Mouse (Mus musculus) heart, embryonic 10.5 days (tissue): ENCODE measurements around the gene Lsamp. TPM values are rescaled to one million over a fixed set of nuclear protein-coding genes. Genes with fewer than 3 reads are reported as not detected.

Source experiments
- DNase-seq: peaks from one replicate; pipeline ENCODE4 v3.0.0-alpha.2; 2017; ENCODE audit warnings: low spot score
- H3K27ac ChIP-seq: fragments of 300-500 bp; sonication (generic); 2 replicates; pipeline ENCODE4 v1.5.1; 2016; ENCODE audit warnings: mild to moderate bottlenecking
- H3K27me3 ChIP-seq: fragments of 300-500 bp; sonication (generic); 2 replicates; pipeline ENCODE4 v1.6.1; 2016; ENCODE audit warnings: mild to moderate bottlenecking; ENCODE audit not compliant: poor library complexity, insufficient read depth, severe bottlenecking
- H3K36me3 ChIP-seq: fragments of 300-500 bp; sonication (generic); 2 replicates; pipeline ENCODE4 v1.6.1; 2016; ENCODE audit warnings: mild to moderate bottlenecking, moderate library complexity
- H3K4me1 ChIP-seq: fragments of 300-500 bp; sonication (generic); 2 replicates; pipeline ENCODE4 v1.6.1; 2016; ENCODE audit warnings: mild to moderate bottlenecking
- H3K4me3 ChIP-seq: fragments of 300-500 bp; sonication (generic); 2 replicates; pipeline ENCODE4 v1.5.1; 2016; ENCODE audit warnings: mild to moderate bottlenecking, moderate library complexity
- H3K9me3 ChIP-seq: fragments of 300-500 bp; sonication (generic); 2 replicates; pipeline ENCODE4 v1.6.1; 2016; ENCODE audit warnings: mild to moderate bottlenecking, moderate library complexity
- WGBS: fragments of 180-500 bp; shearing (Covaris S2); methylation state at CpG from one replicate; pipeline ENCODE4 v1.1.7; 2016; 5-methylcytosine and 5-hydroxymethylcytosine counted together
- polyA plus RNA-seq: library from polyadenylated mRNA; unstranded; fragments of >200 nt; fragmentation: Nextera tagmentation; extraction: Ambion mirVana; gene quantifications from 2 replicates; pipeline ENCODE4 v1.2.1, GENCODE M21; 2016

The Lsamp gene
- polyA plus RNA-seq, 1 experiment from 2014 or later = 2.1 TPM

- 81% methylated on average over 9 of the region's 9 CpGs for WGBS
- Histone ChIP-seq H3K4me1 (no peaks in the 10 kb centered on the region), H3K27me3 (no peaks in the 10 kb centered on the region), H3K27ac (no peak overlapping the region), H3K9me3 (no peaks in the 10 kb centered on the region), H3K36me3 (no peaks in the 10 kb centered on the region), H3K4me3 (no peak overlapping the region)
- no peak for DNase-seq
Observed at GRCm38 (mm10) chr16:42016791-42017643, 2032.9 kb downstream of the Lsamp start.

GRCm38 (mm10) chr16:42022566-42022965 is 2038.4 kb downstream of the Lsamp start:
- no peak for DNase-seq
- H3K27ac ChIP-seq = no peak overlapping the region
- no peaks in the 10 kb centered on the region for H3K9me3 ChIP-seq
- WGBS = 56% methylated on average over 1 of the region's 1 CpGs
- no peaks in the 10 kb centered on the region for H3K4me1 ChIP-seq
- no peak overlapping the region for H3K4me3 ChIP-seq
- H3K36me3 ChIP-seq = no peaks in the 10 kb centered on the region
- H3K27me3 ChIP-seq = no peaks in the 10 kb centered on the region

GRCm38 (mm10) chr16:42032030-42032429 is 2047.9 kb downstream of the Lsamp start:
- Histone ChIP-seq H3K27me3 (no peaks in the 10 kb centered on the region), H3K9me3 (no peaks in the 10 kb centered on the region), H3K4me1 (no peaks in the 10 kb centered on the region), H3K36me3 (no peaks in the 10 kb centered on the region), H3K4me3 (no peak overlapping the region), H3K27ac (no peak overlapping the region)
- WGBS = 71% methylated on average over 2 of the region's 2 CpGs
- no peak for DNase-seq

GRCm38 (mm10) chr16:42033449-42033848 is 2049.3 kb downstream of the Lsamp start:
- Histone ChIP-seq H3K4me1 (no peaks in the 10 kb centered on the region), H3K9me3 (no peaks in the 10 kb centered on the region), H3K36me3 (no peaks in the 10 kb centered on the region), H3K27ac (no peak overlapping the region), H3K4me3 (no peak overlapping the region), H3K27me3 (no peaks in the 10 kb centered on the region)
- no peak for DNase-seq
- WGBS = 87% methylated on average over 2 of the region's 2 CpGs

- H3K4me1 ChIP-seq = no peaks in the 10 kb centered on the region
- no peaks in the 10 kb centered on the region for H3K36me3 ChIP-seq
- DNase-seq = no peak
- H3K4me3 ChIP-seq = no peak overlapping the region
- H3K27ac ChIP-seq = no peak overlapping the region
- H3K9me3 ChIP-seq = no peaks in the 10 kb centered on the region
- H3K27me3 ChIP-seq = no peaks in the 10 kb centered on the region
Observed at GRCm38 (mm10) chr16:42048138-42048537, 2064.0 kb downstream of the Lsamp start.

GRCm38 (mm10) chr16:42059927-42060326 is 2075.8 kb downstream of the Lsamp start:
- Histone ChIP-seq H3K4me1 (peaks cover 4% of the 10 kb centered on the region; the same call in 1 of the 2 replicates), H3K27ac (no peak overlapping the region), H3K9me3 (no peaks in the 10 kb centered on the region), H3K27me3 (no peaks in the 10 kb centered on the region), H3K4me3 (no peak overlapping the region), H3K36me3 (no peaks in the 10 kb centered on the region)
- 63% methylated on average over 3 of the region's 3 CpGs for WGBS
- DNase-seq = no peak

GRCm38 (mm10) chr16:42074325-42074724 is 2090.2 kb downstream of the Lsamp start:
- DNase-seq = no peak
- no peak overlapping the region for H3K27ac ChIP-seq
- H3K36me3 ChIP-seq = no peaks in the 10 kb centered on the region
- WGBS = 72% methylated on average over 3 of the region's 3 CpGs
- H3K4me3 ChIP-seq = no peak overlapping the region
- H3K4me1 ChIP-seq = no peaks in the 10 kb centered on the region
- H3K27me3 ChIP-seq = no peaks in the 10 kb centered on the region
- H3K9me3 ChIP-seq = no peaks in the 10 kb centered on the region

- H3K9me3 ChIP-seq = no peaks in the 10 kb centered on the region
- no peaks in the 10 kb centered on the region for H3K27me3 ChIP-seq
- H3K36me3 ChIP-seq = no peaks in the 10 kb centered on the region
- 77% methylated on average over 4 of the region's 4 CpGs for WGBS
- DNase-seq = no peak
- no peak overlapping the region for H3K27ac ChIP-seq
- no peak overlapping the region for H3K4me3 ChIP-seq
- H3K4me1 ChIP-seq = no peaks in the 10 kb centered on the region
Observed at GRCm38 (mm10) chr16:42079573-42079972, 2095.4 kb downstream of the Lsamp start.

- no peaks in the 10 kb centered on the region for H3K9me3 ChIP-seq
- no peak overlapping the region for H3K4me3 ChIP-seq
- H3K4me1 ChIP-seq = no peaks in the 10 kb centered on the region
- WGBS = 59% methylated on average over 2 of the region's 2 CpGs
- DNase-seq = no peak
- no peaks in the 10 kb centered on the region for H3K27me3 ChIP-seq
- H3K27ac ChIP-seq = no peak overlapping the region
- H3K36me3 ChIP-seq = no peaks in the 10 kb centered on the region
Observed at GRCm38 (mm10) chr16:42081611-42082010, 2097.4 kb downstream of the Lsamp start.

GRCm38 (mm10) chr16:42097510-42097909 is 2113.3 kb downstream of the Lsamp start:
- Histone ChIP-seq H3K27ac (no peak overlapping the region), H3K4me1 (no peaks in the 10 kb centered on the region), H3K27me3 (no peaks in the 10 kb centered on the region), H3K4me3 (no peak overlapping the region), H3K9me3 (no peaks in the 10 kb centered on the region), H3K36me3 (no peaks in the 10 kb centered on the region)
- DNase-seq = no peak
- 83% methylated on average over 1 of the region's 1 CpGs for WGBS

GRCm38 (mm10) chr16:42102186-42102585 is 2118.0 kb downstream of the Lsamp start:
- Histone ChIP-seq H3K27ac (no peak overlapping the region), H3K27me3 (no peaks in the 10 kb centered on the region), H3K36me3 (no peaks in the 10 kb centered on the region), H3K4me3 (no peak overlapping the region), H3K9me3 (no peaks in the 10 kb centered on the region), H3K4me1 (no peaks in the 10 kb centered on the region)
- no peak for DNase-seq
- WGBS = 48% methylated on average over 2 of the region's 2 CpGs

GRCm38 (mm10) chr16:42102635-42103034 is 2118.5 kb downstream of the Lsamp start:
- H3K9me3 ChIP-seq = no peaks in the 10 kb centered on the region
- no peaks in the 10 kb centered on the region for H3K4me1 ChIP-seq
- no peak overlapping the region for H3K27ac ChIP-seq
- no peaks in the 10 kb centered on the region for H3K27me3 ChIP-seq
- 73% methylated on average over 8 of the region's 8 CpGs for WGBS
- no peak overlapping the region for H3K4me3 ChIP-seq
- H3K36me3 ChIP-seq = no peaks in the 10 kb centered on the region
- DNase-seq = no peak

- Histone ChIP-seq H3K27ac (no peak overlapping the region), H3K27me3 (no peaks in the 10 kb centered on the region), H3K4me3 (no peak overlapping the region), H3K36me3 (no peaks in the 10 kb centered on the region), H3K9me3 (no peaks in the 10 kb centered on the region), H3K4me1 (no peaks in the 10 kb centered on the region)
- no peak for DNase-seq
- 86% methylated on average over 1 of the region's 1 CpGs for WGBS
Observed at GRCm38 (mm10) chr16:42112251-42112650, 2128.1 kb downstream of the Lsamp start.

- H3K4me1 ChIP-seq = no peaks in the 10 kb centered on the region
- no peaks in the 10 kb centered on the region for H3K9me3 ChIP-seq
- DNase-seq = no peak
- no peaks in the 10 kb centered on the region for H3K36me3 ChIP-seq
- no peaks in the 10 kb centered on the region for H3K27me3 ChIP-seq
- no peak overlapping the region for H3K4me3 ChIP-seq
- H3K27ac ChIP-seq = no peak overlapping the region
- WGBS = 68% methylated on average over 2 of the region's 2 CpGs
Observed at GRCm38 (mm10) chr16:42113246-42113645, 2129.1 kb downstream of the Lsamp start.
